Mouse (Mus musculus): ENCODE data around the gene Tmem54.

DNA sequence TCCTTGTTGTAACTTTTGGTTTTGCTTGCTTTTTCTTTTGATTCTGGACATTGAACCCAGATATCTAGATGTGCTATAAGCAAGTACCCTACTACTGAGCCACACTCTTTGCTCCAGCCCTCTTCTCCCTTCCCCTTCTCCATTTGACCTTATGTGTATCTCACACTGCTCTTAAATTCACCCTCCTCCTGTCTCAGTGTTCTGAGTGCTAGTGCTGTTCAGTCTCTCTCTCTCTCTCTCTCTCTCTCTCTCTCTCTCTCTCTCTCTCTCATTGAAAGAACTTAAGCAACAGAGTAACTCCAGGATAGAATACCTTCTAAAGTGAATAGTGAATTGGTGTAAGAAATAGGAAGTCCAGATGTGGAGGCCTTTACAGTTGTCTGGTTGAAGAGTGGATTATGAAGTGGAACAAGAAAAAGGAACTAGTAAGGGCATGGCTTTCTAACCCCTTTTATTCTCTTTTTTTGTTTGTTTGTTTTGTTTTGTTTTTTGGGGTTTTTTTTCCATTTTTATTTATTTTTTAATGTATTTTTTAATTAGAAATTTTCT lies 39.6 kb upstream of the Tmem54 start:
- TF ChIP-seq CTCF (conservative IDR thresholded peaks at IDR 0.05; ENCODE audit: low read length) (no peak), NANOG (IDR thresholded peaks at IDR 0.05; ENCODE audit: borderline replicate concordance, low read length) (no peak)

Data from E14TG2a.4 (cell line).